Mouse (Mus musculus): ENCODE data around the gene Pla2r1. TPM values are rescaled to one million over a fixed set of nuclear protein-coding genes. Genes with fewer than 3 reads are reported as not detected.

Gene Pla2r1
- polyA plus RNA-seq, 1 experiment from 2014 or later: 0.25 TPM

- Histone ChIP-seq H3K4me2 (ENCODE audit: low read length) (no peak overlapping the region), H3K27ac (ENCODE audit: low read length) (no peak overlapping the region), H3K9ac (replicated peaks; ENCODE audit: low read depth, low read length) (no peak overlapping the region), H3K4me1 (replicated peaks; ENCODE audit: control insufficient read depth, insufficient read depth, low read length) (no peaks in the 10 kb centered on the region), H3K9me3 (ENCODE audit: control insufficient read depth, low read length) (no peaks in the 10 kb centered on the region), H3K4me3 (replicated peaks; ENCODE audit: low read length) (no peak overlapping the region), H3K27me3 (replicated peaks; ENCODE audit: control insufficient read depth, insufficient read depth, low read length) (no peaks in the 10 kb centered on the region), H3K36me3 (ENCODE audit: control insufficient read depth, insufficient read depth) (no peaks in the 10 kb centered on the region)
- WGBS: 52% methylated on average over 8 of the region's 8 CpGs
- ATAC-seq: no peak
Measured at GRCm38 (mm10) chr2:60414334-60414733, 138.8 kb downstream of the Pla2r1 start.

GRCm38 (mm10) chr2:60413006-60413650, 140.0 kb downstream of the Pla2r1 start:
- ATAC-seq: no peak
- no peak overlapping the region for H3K4me3 ChIP-seq (replicated peaks; ENCODE audit: low read length)
- no peak overlapping the region for H3K9ac ChIP-seq (replicated peaks; ENCODE audit: low read depth, low read length)
- H3K27ac ChIP-seq (ENCODE audit: low read length): no peak overlapping the region
- no peaks in the 10 kb centered on the region for H3K27me3 ChIP-seq (replicated peaks; ENCODE audit: control insufficient read depth, insufficient read depth, low read length)
- no peaks in the 10 kb centered on the region for H3K9me3 ChIP-seq (ENCODE audit: control insufficient read depth, low read length)
- H3K36me3 ChIP-seq (ENCODE audit: control insufficient read depth, insufficient read depth): no peaks in the 10 kb centered on the region
- no peak overlapping the region for H3K4me2 ChIP-seq (ENCODE audit: low read length)
- H3K4me1 ChIP-seq (replicated peaks; ENCODE audit: control insufficient read depth, insufficient read depth, low read length): no peaks in the 10 kb centered on the region
- WGBS: 89% methylated on average over 18 of the region's 18 CpGs

GRCm38 (mm10) chr2:60411181-60411580, 141.9 kb downstream of the Pla2r1 start:
- H3K27ac ChIP-seq (ENCODE audit: low read length): no peak overlapping the region
- no peaks in the 10 kb centered on the region for H3K27me3 ChIP-seq (replicated peaks; ENCODE audit: control insufficient read depth, insufficient read depth, low read length)
- H3K36me3 ChIP-seq (ENCODE audit: control insufficient read depth, insufficient read depth): no peaks in the 10 kb centered on the region
- H3K4me3 ChIP-seq (replicated peaks; ENCODE audit: low read length): no peak overlapping the region
- no peak overlapping the region for H3K9ac ChIP-seq (replicated peaks; ENCODE audit: low read depth, low read length)
- no peak overlapping the region for H3K4me2 ChIP-seq (ENCODE audit: low read length)
- WGBS: 91% methylated on average over 7 of the region's 7 CpGs
- no peaks in the 10 kb centered on the region for H3K4me1 ChIP-seq (replicated peaks; ENCODE audit: control insufficient read depth, insufficient read depth, low read length)
- H3K9me3 ChIP-seq (ENCODE audit: control insufficient read depth, low read length): no peaks in the 10 kb centered on the region
- ATAC-seq: no peak

GRCm38 (mm10) chr2:60409989-60410763, 142.9 kb downstream of the Pla2r1 start:
- H3K4me3 ChIP-seq (replicated peaks; ENCODE audit: low read length): no peak overlapping the region
- H3K9me3 ChIP-seq (ENCODE audit: control insufficient read depth, low read length): no peaks in the 10 kb centered on the region
- no peak for ATAC-seq
- H3K27ac ChIP-seq (ENCODE audit: low read length): no peak overlapping the region
- H3K27me3 ChIP-seq (replicated peaks; ENCODE audit: control insufficient read depth, insufficient read depth, low read length): no peaks in the 10 kb centered on the region
- H3K36me3 ChIP-seq (ENCODE audit: control insufficient read depth, insufficient read depth): no peaks in the 10 kb centered on the region
- 87% methylated on average over 11 of the region's 11 CpGs for WGBS
- H3K4me1 ChIP-seq (replicated peaks; ENCODE audit: control insufficient read depth, insufficient read depth, low read length): no peaks in the 10 kb centered on the region
- no peak overlapping the region for H3K4me2 ChIP-seq (ENCODE audit: low read length)
- no peak overlapping the region for H3K9ac ChIP-seq (replicated peaks; ENCODE audit: low read depth, low read length)

- Histone ChIP-seq H3K4me2 (ENCODE audit: low read length) (no peak overlapping the region), H3K36me3 (ENCODE audit: control insufficient read depth, insufficient read depth) (no peaks in the 10 kb centered on the region), H3K9me3 (ENCODE audit: control insufficient read depth, low read length) (no peaks in the 10 kb centered on the region), H3K27ac (ENCODE audit: low read length) (no peak overlapping the region), H3K4me1 (replicated peaks; ENCODE audit: control insufficient read depth, insufficient read depth, low read length) (no peaks in the 10 kb centered on the region), H3K9ac (replicated peaks; ENCODE audit: low read depth, low read length) (no peak overlapping the region), H3K27me3 (replicated peaks; ENCODE audit: control insufficient read depth, insufficient read depth, low read length) (no peaks in the 10 kb centered on the region), H3K4me3 (replicated peaks; ENCODE audit: low read length) (no peak overlapping the region)
- no peak for ATAC-seq
- 38% methylated on average over 6 of the region's 6 CpGs for WGBS
Measured at GRCm38 (mm10) chr2:60409194-60409593, 143.9 kb downstream of the Pla2r1 start.

- 70% methylated on average over 2 of the region's 2 CpGs for WGBS
Measured at GRCm38 (mm10) chr2:60407387-60407786, 145.7 kb downstream of the Pla2r1 start.

GRCm38 (mm10) chr2:60405431-60405830, 147.7 kb downstream of the Pla2r1 start:
- H3K9ac ChIP-seq (replicated peaks; ENCODE audit: low read depth, low read length): no peak overlapping the region
- no peak overlapping the region for H3K4me2 ChIP-seq (ENCODE audit: low read length)
- 91% methylated on average over 5 of the region's 5 CpGs for WGBS
- no peaks in the 10 kb centered on the region for H3K36me3 ChIP-seq (ENCODE audit: control insufficient read depth, insufficient read depth)
- H3K9me3 ChIP-seq (ENCODE audit: control insufficient read depth, low read length): no peaks in the 10 kb centered on the region
- no peaks in the 10 kb centered on the region for H3K27me3 ChIP-seq (replicated peaks; ENCODE audit: control insufficient read depth, insufficient read depth, low read length)
- H3K4me1 ChIP-seq (replicated peaks; ENCODE audit: control insufficient read depth, insufficient read depth, low read length): no peaks in the 10 kb centered on the region
- no peak overlapping the region for H3K4me3 ChIP-seq (replicated peaks; ENCODE audit: low read length)
- no peak for ATAC-seq
- H3K27ac ChIP-seq (ENCODE audit: low read length): no peak overlapping the region

More at GRCm38 (mm10) chr2:60407387-60407786, 145.7 kb downstream of the Pla2r1 start:
- Histone ChIP-seq H3K9me3 (ENCODE audit: control insufficient read depth, low read length) (no peaks in the 10 kb centered on the region), H3K36me3 (ENCODE audit: control insufficient read depth, insufficient read depth) (no peaks in the 10 kb centered on the region), H3K27me3 (replicated peaks; ENCODE audit: control insufficient read depth, insufficient read depth, low read length) (no peaks in the 10 kb centered on the region), H3K27ac (ENCODE audit: low read length) (no peak overlapping the region), H3K4me2 (ENCODE audit: low read length) (no peak overlapping the region), H3K4me1 (replicated peaks; ENCODE audit: control insufficient read depth, insufficient read depth, low read length) (no peaks in the 10 kb centered on the region), H3K4me3 (replicated peaks; ENCODE audit: low read length) (no peak overlapping the region), H3K9ac (replicated peaks; ENCODE audit: low read depth, low read length) (no peak overlapping the region)
- no peak for ATAC-seq

- Histone ChIP-seq H3K27ac (ENCODE audit: low read length) (no peak overlapping the region), H3K4me1 (replicated peaks; ENCODE audit: control insufficient read depth, insufficient read depth, low read length) (no peaks in the 10 kb centered on the region), H3K9ac (replicated peaks; ENCODE audit: low read depth, low read length) (no peak overlapping the region), H3K36me3 (ENCODE audit: control insufficient read depth, insufficient read depth) (no peaks in the 10 kb centered on the region), H3K27me3 (replicated peaks; ENCODE audit: control insufficient read depth, insufficient read depth, low read length) (no peaks in the 10 kb centered on the region), H3K4me2 (ENCODE audit: low read length) (no peak overlapping the region), H3K4me3 (replicated peaks; ENCODE audit: low read length) (no peak overlapping the region), H3K9me3 (ENCODE audit: control insufficient read depth, low read length) (no peaks in the 10 kb centered on the region)
- WGBS: 91% methylated on average over 7 of the region's 7 CpGs
- ATAC-seq: no peak
Measured at GRCm38 (mm10) chr2:60404763-60405162, 148.3 kb downstream of the Pla2r1 start.

- no peak for ATAC-seq
- Histone ChIP-seq H3K9ac (replicated peaks; ENCODE audit: low read depth, low read length) (no peak overlapping the region), H3K9me3 (ENCODE audit: control insufficient read depth, low read length) (no peaks in the 10 kb centered on the region), H3K4me3 (replicated peaks; ENCODE audit: low read length) (no peak overlapping the region), H3K27ac (ENCODE audit: low read length) (no peak overlapping the region), H3K4me1 (replicated peaks; ENCODE audit: control insufficient read depth, insufficient read depth, low read length) (no peaks in the 10 kb centered on the region), H3K36me3 (ENCODE audit: control insufficient read depth, insufficient read depth) (no peaks in the 10 kb centered on the region), H3K4me2 (ENCODE audit: low read length) (no peak overlapping the region), H3K27me3 (replicated peaks; ENCODE audit: control insufficient read depth, insufficient read depth, low read length) (no peaks in the 10 kb centered on the region)
- 79% methylated on average over 5 of the region's 5 CpGs for WGBS
Measured at GRCm38 (mm10) chr2:60401694-60402093, 151.4 kb downstream of the Pla2r1 start.

Data from forebrain, embryonic 16.5 days (tissue).